Mouse (Mus musculus): ENCODE results near the gene Gm35549. TPM values are rescaled to one million over a fixed set of nuclear protein-coding genes. Genes with fewer than 3 reads are reported as not detected.

Gm35549 gene
- polyA plus RNA-seq, 1 experiment from 2014 or later: 0.85 TPM

GRCm38 (mm10) chr9:122826743-122827142 lies 17.1 kb downstream of the Gm35549 start:
- Histone ChIP-seq H3K4me3 (replicated peaks) (no peak overlapping the region), H3K27ac (replicated peaks) (no peak overlapping the region), H3K4me2 (replicated peaks) (no peak overlapping the region), H3K9me3 (replicated peaks) (no peaks in the 10 kb centered on the region), H3K27me3 (no peaks in the 10 kb centered on the region), H3K36me3 (peaks cover 54% of the 10 kb centered on the region), H3K9ac (no peak overlapping the region), H3K4me1 (no peaks in the 10 kb centered on the region)
- WGBS: 95% methylated on average over 4 of the region's 4 CpGs
- ATAC-seq (ENCODE audit: insufficient number of reproducible peaks, low FRiP score, low TSS enrichment, low read depth): no peak

GRCm38 (mm10) chr9:122823374-122824017 lies 20.3 kb downstream of the Gm35549 start:
- Histone ChIP-seq H3K9ac (no peak overlapping the region), H3K9me3 (replicated peaks) (no peaks in the 10 kb centered on the region), H3K4me3 (replicated peaks) (no peak overlapping the region), H3K36me3 (peaks cover 50% of the 10 kb centered on the region), H3K4me2 (replicated peaks) (no peak overlapping the region), H3K27me3 (no peaks in the 10 kb centered on the region), H3K27ac (replicated peaks) (no peak overlapping the region), H3K4me1 (no peaks in the 10 kb centered on the region)
- WGBS: 70% methylated on average over 5 of the region's 5 CpGs
- ATAC-seq (ENCODE audit: insufficient number of reproducible peaks, low FRiP score, low TSS enrichment, low read depth): no peak

- no peak for ATAC-seq (ENCODE audit: insufficient number of reproducible peaks, low FRiP score, low TSS enrichment, low read depth)
- H3K36me3 ChIP-seq: peaks cover 25% of the 10 kb centered on the region; the same call in 1 of the 2 replicates
- no peaks in the 10 kb centered on the region for H3K9me3 ChIP-seq (replicated peaks)
- no peaks in the 10 kb centered on the region for H3K27me3 ChIP-seq
- no peak overlapping the region for H3K4me2 ChIP-seq (replicated peaks)
- no peak overlapping the region for H3K9ac ChIP-seq
- no peak overlapping the region for H3K27ac ChIP-seq (replicated peaks)
- H3K4me1 ChIP-seq: no peaks in the 10 kb centered on the region
- 82% methylated on average over 4 of the region's 4 CpGs for WGBS
- no peak overlapping the region for H3K4me3 ChIP-seq (replicated peaks)
Measured at GRCm38 (mm10) chr9:122815239-122815851, 28.5 kb downstream of the Gm35549 start.

GRCm38 (mm10) chr9:122814775-122815174 lies 29.1 kb downstream of the Gm35549 start:
- WGBS: 91% methylated on average over 2 of the region's 2 CpGs
- H3K9me3 ChIP-seq (replicated peaks): no peaks in the 10 kb centered on the region
- peaks cover 22% of the 10 kb centered on the region; the same call in 1 of the 2 replicates for H3K36me3 ChIP-seq
- ATAC-seq (ENCODE audit: insufficient number of reproducible peaks, low FRiP score, low TSS enrichment, low read depth): no peak
- no peaks in the 10 kb centered on the region for H3K4me1 ChIP-seq
- no peak overlapping the region for H3K4me3 ChIP-seq (replicated peaks)
- H3K27ac ChIP-seq (replicated peaks): no peak overlapping the region
- H3K4me2 ChIP-seq (replicated peaks): no peak overlapping the region
- no peaks in the 10 kb centered on the region for H3K27me3 ChIP-seq
- no peak overlapping the region for H3K9ac ChIP-seq

- ATAC-seq (ENCODE audit: insufficient number of reproducible peaks, low FRiP score, low TSS enrichment, low read depth): no peak
- no peaks in the 10 kb centered on the region for H3K4me1 ChIP-seq
- no peaks in the 10 kb centered on the region for H3K9me3 ChIP-seq (replicated peaks)
- H3K4me3 ChIP-seq (replicated peaks): no peak overlapping the region
- H3K4me2 ChIP-seq (replicated peaks): no peak overlapping the region
- no peaks in the 10 kb centered on the region for H3K27me3 ChIP-seq
- H3K27ac ChIP-seq (replicated peaks): no peak overlapping the region
- WGBS: 80% methylated on average over 5 of the region's 5 CpGs
- H3K9ac ChIP-seq: no peak overlapping the region
- H3K36me3 ChIP-seq: peaks cover 22% of the 10 kb centered on the region; the same call in 1 of the 2 replicates
Measured at GRCm38 (mm10) chr9:122812386-122812785, 31.4 kb downstream of the Gm35549 start.

GRCm38 (mm10) chr9:122810212-122810611 lies 33.6 kb downstream of the Gm35549 start:
- Histone ChIP-seq H3K4me2 (replicated peaks) (no peak overlapping the region), H3K4me1 (peaks cover 8% of the 10 kb centered on the region), H3K27me3 (no peaks in the 10 kb centered on the region), H3K9ac (no peak overlapping the region), H3K27ac (replicated peaks) (no peak overlapping the region), H3K9me3 (replicated peaks) (no peaks in the 10 kb centered on the region), H3K36me3 (peaks cover 22% of the 10 kb centered on the region; the same call in 1 of the 2 replicates), H3K4me3 (replicated peaks) (no peak overlapping the region)
- WGBS: 87% methylated on average over 3 of the region's 3 CpGs
- ATAC-seq (ENCODE audit: insufficient number of reproducible peaks, low FRiP score, low TSS enrichment, low read depth): no peak

GRCm38 (mm10) chr9:122807186-122807585 lies 36.6 kb downstream of the Gm35549 start:
- Histone ChIP-seq H3K27ac (replicated peaks) (no peak overlapping the region), H3K36me3 (peaks cover 1% of the 10 kb centered on the region; the same call in 1 of the 2 replicates)
- ATAC-seq (ENCODE audit: insufficient number of reproducible peaks, low FRiP score, low TSS enrichment, low read depth): no peak

GRCm38 (mm10) chr9:122805845-122806341 lies 37.9 kb downstream of the Gm35549 start:
- no peaks in the 10 kb centered on the region for H3K27me3 ChIP-seq
- peaks cover 8% of the 10 kb centered on the region for H3K4me1 ChIP-seq
- 7% methylated on average over 10 of the region's 10 CpGs for WGBS
- peak overlapping the region; percentile 77 for H3K4me3 ChIP-seq (replicated peaks)
- H3K4me2 ChIP-seq (replicated peaks): peak overlapping the region; percentile 85
- H3K9me3 ChIP-seq (replicated peaks): no peaks in the 10 kb centered on the region
- peak overlapping the region; percentile 72 for H3K9ac ChIP-seq
- no peak for ATAC-seq (ENCODE audit: insufficient number of reproducible peaks, low FRiP score, low TSS enrichment, low read depth)
- peak overlapping the region; percentile 91 for H3K27ac ChIP-seq (replicated peaks)
- no peaks in the 10 kb centered on the region for H3K36me3 ChIP-seq

More at GRCm38 (mm10) chr9:122807186-122807585, 36.6 kb downstream of the Gm35549 start:
- Histone ChIP-seq H3K9ac (no peak overlapping the region), H3K9me3 (replicated peaks) (no peaks in the 10 kb centered on the region), H3K4me2 (replicated peaks) (no peak overlapping the region), H3K4me1 (peaks cover 8% of the 10 kb centered on the region), H3K4me3 (replicated peaks) (no peak overlapping the region), H3K27me3 (no peaks in the 10 kb centered on the region)
- WGBS: 93% methylated on average over 2 of the region's 2 CpGs

GRCm38 (mm10) chr9:122805053-122805844 lies 38.6 kb downstream of the Gm35549 start, which contains the start of gene Tcaim:
Tcaim (plus strand) TSS chr9:122805539.
- H3K9me3 ChIP-seq (replicated peaks): no peaks in the 10 kb centered on the region
- H3K4me1 ChIP-seq: peaks cover 8% of the 10 kb centered on the region
- peak within 1 kb of the TSS; percentile 72 for H3K9ac ChIP-seq
- peak within 1 kb of the TSS; percentile 85 for H3K4me2 ChIP-seq (replicated peaks)
- peak within 1 kb of the TSS; percentile 77 for H3K4me3 ChIP-seq (replicated peaks)
- no peaks in the 10 kb centered on the region for H3K36me3 ChIP-seq
- H3K27me3 ChIP-seq: 0 out of 2 replicates have a peak, but pooled peaks cover under 1% of the 10 kb centered on the region
- WGBS: 7% methylated on average over 42 of the region's 42 CpGs
- peak within 1 kb of the TSS; percentile 91 for H3K27ac ChIP-seq (replicated peaks)
- peak; percentile 96 for ATAC-seq (ENCODE audit: insufficient number of reproducible peaks, low FRiP score, low TSS enrichment, low read depth)

- Histone ChIP-seq H3K27ac (replicated peaks) (no peak overlapping the region), H3K4me3 (replicated peaks) (no peak overlapping the region), H3K36me3 (no peaks in the 10 kb centered on the region), H3K9me3 (replicated peaks) (no peaks in the 10 kb centered on the region), H3K4me1 (no peaks in the 10 kb centered on the region), H3K9ac (no peak overlapping the region), H3K4me2 (replicated peaks) (no peak overlapping the region), H3K27me3 (no peaks in the 10 kb centered on the region)
- no peak for ATAC-seq (ENCODE audit: insufficient number of reproducible peaks, low FRiP score, low TSS enrichment, low read depth)
- 91% methylated on average over 1 of the region's 1 CpGs for WGBS
Measured at GRCm38 (mm10) chr9:122786534-122786933, 57.3 kb downstream of the Gm35549 start.

- no peak for ATAC-seq (ENCODE audit: insufficient number of reproducible peaks, low FRiP score, low TSS enrichment, low read depth)
Measured at GRCm38 (mm10) chr9:122785231-122785630, 58.6 kb downstream of the Gm35549 start.

More at GRCm38 (mm10) chr9:122785231-122785630, 58.6 kb downstream of the Gm35549 start:
- Histone ChIP-seq H3K4me3 (replicated peaks) (no peak overlapping the region), H3K4me2 (replicated peaks) (no peak overlapping the region), H3K27ac (replicated peaks) (no peak overlapping the region), H3K4me1 (no peaks in the 10 kb centered on the region), H3K36me3 (no peaks in the 10 kb centered on the region), H3K9me3 (replicated peaks) (no peaks in the 10 kb centered on the region), H3K27me3 (no peaks in the 10 kb centered on the region), H3K9ac (no peak overlapping the region)
- 72% methylated on average over 5 of the region's 5 CpGs for WGBS
